Mouse (Mus musculus): ENCODE results near the gene Cdk18. TPM values are rescaled to one million over a fixed set of nuclear protein-coding genes. Genes with fewer than 3 reads are reported as not detected.

Gene Cdk18
- 69.3 and 73.8 TPM in 2 replicates for polyA plus RNA-seq (2012; rRNA removed)

GRCm38 (mm10) chr1:132139416-132139864 is at the start of gene Cdk18:
Gene Cdk18 (minus strand): TSS chr1:132139684.
- peaks cover 20% of the 10 kb centered on the region; the same call in 1 of the 2 replicates for H3K4me1 ChIP-seq (ENCODE audit: control insufficient read depth, insufficient read depth, low read length)
- TF ChIP-seq CTCF (conservative IDR thresholded peaks at IDR 0.05; ENCODE audit: insufficient read depth, insufficient read length, low read depth, low read length): no peak
- TF ChIP-seq POLR2A (IDR thresholded peaks at IDR 0.05; ENCODE audit: low read depth, low read length): peak; percentile 40
- H3K4me3 ChIP-seq (ENCODE audit: insufficient read depth, low read depth, low read length): peak within 1 kb of the TSS; percentile 67
- DNase-seq: peak; percentile 95
- under 1% methylated on average over 30 of the region's 30 CpGs for WGBS
- peak within 1 kb of the TSS; percentile 72 for H3K27ac ChIP-seq (ENCODE audit: insufficient read depth, low read depth, low read length)
- H3K36me3 ChIP-seq (ENCODE audit: control insufficient read depth, insufficient read depth, low read length): no peaks in the 10 kb centered on the region
- no peaks in the 10 kb centered on the region for H3K27me3 ChIP-seq (replicated peaks; ENCODE audit: control insufficient read depth, insufficient read depth, low read length)

- Histone ChIP-seq H3K4me3 (ENCODE audit: insufficient read depth, low read depth, low read length) (no peak overlapping the region), H3K4me1 (ENCODE audit: control insufficient read depth, insufficient read depth, low read length) (no peaks in the 10 kb centered on the region), H3K36me3 (ENCODE audit: control insufficient read depth, insufficient read depth, low read length) (no peaks in the 10 kb centered on the region), H3K27ac (ENCODE audit: insufficient read depth, low read depth, low read length) (no peak overlapping the region), H3K27me3 (replicated peaks; ENCODE audit: control insufficient read depth, insufficient read depth, low read length) (peaks cover 2% of the 10 kb centered on the region; the same call in 1 of the 2 replicates)
- no peak for TF ChIP-seq CTCF (conservative IDR thresholded peaks at IDR 0.05; ENCODE audit: insufficient read depth, insufficient read length, low read depth, low read length)
- no peak for TF ChIP-seq POLR2A (IDR thresholded peaks at IDR 0.05; ENCODE audit: low read depth, low read length)
- DNase-seq: no peak
- WGBS: 55% methylated on average over 4 of the region's 4 CpGs
Measured at GRCm38 (mm10) chr1:132189231-132189630, 49.7 kb upstream of the Cdk18 start.

GRCm38 (mm10) chr1:132188442-132189066 is 49.1 kb upstream of the Cdk18 start:
- H3K36me3 ChIP-seq (ENCODE audit: control insufficient read depth, insufficient read depth, low read length): no peaks in the 10 kb centered on the region
- no peak overlapping the region for H3K27ac ChIP-seq (ENCODE audit: insufficient read depth, low read depth, low read length)
- 45% methylated on average over 9 of the region's 9 CpGs for WGBS
- H3K4me3 ChIP-seq (ENCODE audit: insufficient read depth, low read depth, low read length): no peak overlapping the region
- TF ChIP-seq POLR2A (IDR thresholded peaks at IDR 0.05; ENCODE audit: low read depth, low read length): no peak
- TF ChIP-seq CTCF (conservative IDR thresholded peaks at IDR 0.05; ENCODE audit: insufficient read depth, insufficient read length, low read depth, low read length): no peak
- H3K27me3 ChIP-seq (replicated peaks; ENCODE audit: control insufficient read depth, insufficient read depth, low read length): peaks cover 2% of the 10 kb centered on the region; the same call in 1 of the 2 replicates
- no peak for DNase-seq
- H3K4me1 ChIP-seq (ENCODE audit: control insufficient read depth, insufficient read depth, low read length): no peaks in the 10 kb centered on the region

GRCm38 (mm10) chr1:132186303-132186702 is 46.8 kb upstream of the Cdk18 start:
- 74% methylated on average over 4 of the region's 4 CpGs for WGBS
- Histone ChIP-seq H3K27ac (ENCODE audit: insufficient read depth, low read depth, low read length) (no peak overlapping the region), H3K4me1 (ENCODE audit: control insufficient read depth, insufficient read depth, low read length) (no peaks in the 10 kb centered on the region), H3K27me3 (replicated peaks; ENCODE audit: control insufficient read depth, insufficient read depth, low read length) (peaks cover 2% of the 10 kb centered on the region; the same call in 1 of the 2 replicates), H3K36me3 (ENCODE audit: control insufficient read depth, insufficient read depth, low read length) (no peaks in the 10 kb centered on the region), H3K4me3 (ENCODE audit: insufficient read depth, low read depth, low read length) (no peak overlapping the region)
- no peak for DNase-seq
- TF ChIP-seq POLR2A (IDR thresholded peaks at IDR 0.05; ENCODE audit: low read depth, low read length) (no peak), CTCF (conservative IDR thresholded peaks at IDR 0.05; ENCODE audit: insufficient read depth, insufficient read length, low read depth, low read length) (no peak)

- Histone ChIP-seq H3K36me3 (ENCODE audit: control insufficient read depth, insufficient read depth, low read length) (no peaks in the 10 kb centered on the region), H3K27me3 (replicated peaks; ENCODE audit: control insufficient read depth, insufficient read depth, low read length) (no peaks in the 10 kb centered on the region), H3K4me3 (ENCODE audit: insufficient read depth, low read depth, low read length) (no peak overlapping the region), H3K4me1 (ENCODE audit: control insufficient read depth, insufficient read depth, low read length) (no peaks in the 10 kb centered on the region), H3K27ac (ENCODE audit: insufficient read depth, low read depth, low read length) (no peak overlapping the region)
- no peak for DNase-seq
- TF ChIP-seq CTCF (conservative IDR thresholded peaks at IDR 0.05; ENCODE audit: insufficient read depth, insufficient read length, low read depth, low read length) (no peak), POLR2A (IDR thresholded peaks at IDR 0.05; ENCODE audit: low read depth, low read length) (no peak)
- WGBS: 11% methylated on average over 2 of the region's 2 CpGs
Measured at GRCm38 (mm10) chr1:132171619-132172018, 32.1 kb upstream of the Cdk18 start.

- H3K4me1 ChIP-seq (ENCODE audit: control insufficient read depth, insufficient read depth, low read length): no peaks in the 10 kb centered on the region
- no peaks in the 10 kb centered on the region for H3K36me3 ChIP-seq (ENCODE audit: control insufficient read depth, insufficient read depth, low read length)
- H3K27ac ChIP-seq (ENCODE audit: insufficient read depth, low read depth, low read length): no peak overlapping the region
- no peaks in the 10 kb centered on the region for H3K27me3 ChIP-seq (replicated peaks; ENCODE audit: control insufficient read depth, insufficient read depth, low read length)
- H3K4me3 ChIP-seq (ENCODE audit: insufficient read depth, low read depth, low read length): no peak overlapping the region
- WGBS: 45% methylated on average over 6 of the region's 6 CpGs
- DNase-seq: no peak
- TF ChIP-seq POLR2A (IDR thresholded peaks at IDR 0.05; ENCODE audit: low read depth, low read length): no peak
- TF ChIP-seq CTCF (conservative IDR thresholded peaks at IDR 0.05; ENCODE audit: insufficient read depth, insufficient read length, low read depth, low read length): no peak
Measured at GRCm38 (mm10) chr1:132170698-132171097, 31.2 kb upstream of the Cdk18 start.

- Histone ChIP-seq H3K4me1 (ENCODE audit: control insufficient read depth, insufficient read depth, low read length) (no peaks in the 10 kb centered on the region), H3K36me3 (ENCODE audit: control insufficient read depth, insufficient read depth, low read length) (no peaks in the 10 kb centered on the region), H3K4me3 (ENCODE audit: insufficient read depth, low read depth, low read length) (no peak overlapping the region), H3K27ac (ENCODE audit: insufficient read depth, low read depth, low read length) (no peak overlapping the region), H3K27me3 (replicated peaks; ENCODE audit: control insufficient read depth, insufficient read depth, low read length) (no peaks in the 10 kb centered on the region)
- TF ChIP-seq CTCF (conservative IDR thresholded peaks at IDR 0.05; ENCODE audit: insufficient read depth, insufficient read length, low read depth, low read length) (no peak), POLR2A (IDR thresholded peaks at IDR 0.05; ENCODE audit: low read depth, low read length) (no peak)
- no peak for DNase-seq
- 12% methylated on average over 12 of the region's 12 CpGs for WGBS
Measured at GRCm38 (mm10) chr1:132168115-132168767, 28.8 kb upstream of the Cdk18 start.

Measured in kidney, adult 2 months (tissue).